Mouse (Mus musculus) midbrain, embryonic 14.5 days (tissue): ENCODE measurements around the gene Popdc3. TPM values are rescaled to one million over a fixed set of nuclear protein-coding genes. Genes with fewer than 3 reads are reported as not detected.

Source experiments
- polyA plus RNA-seq: library from polyadenylated mRNA; unstranded; fragments of >200 nt; fragmentation: Nextera tagmentation; extraction: Ambion mirVana; gene quantifications from 2 replicates; pipeline ENCODE4 v1.2.1, GENCODE M21; 2014

Gene Popdc3
- polyA plus RNA-seq, 1 experiment from 2014 or later: 0.79 TPM

Other genes with a start within 250 kb of the Popdc3 start
- 17.1 and 23.6 TPM in 2 replicates for gene Prep, start 110.9 kb upstream of the Popdc3 start, polyA plus RNA-seq
- 1.5 and 2.1 TPM in 2 replicates for gene Bves, start 157.7 kb downstream of the Popdc3 start, polyA plus RNA-seq